Mouse (Mus musculus) liver, embryonic 14.5 days (tissue): Measurements from ENCODE around the gene Krt80. TPM values are rescaled to one million over a fixed set of nuclear protein-coding genes. Genes with fewer than 3 reads are reported as not detected.

ENCODE experiments used
- ATAC-seq: fragments of 200-750 bp; cut with Nextera tagmentation; 2 replicates; pipeline ENCODE4 v1.8.0; 2017; ENCODE audit warnings: moderate number of reproducible peaks, mild to moderate bottlenecking, moderate library complexity; ENCODE audit not compliant: insufficient read depth
- DNase-seq, 3 experiments: peaks; one replicate each; pipeline ENCODE4 v3.0.0-alpha.2; 2012 to 2013; ENCODE audit warnings: low read depth in 3 of 3, low spot score in 3 of 3
- H3K27ac ChIP-seq: fragments of 300-500 bp; sonication (generic); 2 replicates; pipeline ENCODE4 v1.5.1; 2014; ENCODE audit warnings: moderate library complexity, mild to moderate bottlenecking, control low read depth, inconsistent platforms
- H3K27me3 ChIP-seq: fragments of 300-500 bp; sonication (generic); 2 replicates; pipeline ENCODE4 v1.6.1; 2014; ENCODE audit warnings: mild to moderate bottlenecking, low read length, moderate library complexity; ENCODE audit not compliant: control insufficient read depth, insufficient read depth
- H3K36me3 ChIP-seq: fragments of 300-500 bp; sonication (generic); replicated peaks from 2 replicates; pipeline ENCODE4 v1.6.1; 2014; ENCODE audit warnings: low read depth; ENCODE audit not compliant: control insufficient read depth, insufficient read depth
- H3K4me1 ChIP-seq, 2 experiments: fragments of 200-500 bp in 1 of 2; fragments of 300-500 bp in 1 of 2; sonication (generic) in 1 of 2; replicated peaks; 2 replicates each; pipeline ENCODE4 v1.6.1; 2012 to 2014; ENCODE audit warnings: antibody characterized with exemption in 1 of 2, inconsistent platforms in 1 of 2, low read length in 1 of 2; ENCODE audit not compliant: control insufficient read depth in 2 of 2, insufficient read depth in 2 of 2
- H3K4me2 ChIP-seq: fragments of 300-500 bp; sonication (generic); 2 replicates; pipeline ENCODE4 v1.6.1; 2014; ENCODE audit warnings: low read depth, mild to moderate bottlenecking, control low read depth, moderate library complexity
- H3K4me3 ChIP-seq, 2 experiments: fragments of 200-500 bp in 1 of 2; fragments of 300-500 bp in 1 of 2; sonication (generic) in 1 of 2; 2 replicates each; pipeline ENCODE4 v1.5.1; 2012 to 2014; ENCODE audit warnings: low read depth in 2 of 2, low read length in 2 of 2, mild to moderate bottlenecking in 2 of 2, control low read depth in 1 of 2, inconsistent platforms in 1 of 2, moderate library complexity in 1 of 2; ENCODE audit not compliant: insufficient read depth in 1 of 2
- H3K9ac ChIP-seq: fragments of 300-500 bp; sonication (generic); replicated peaks from 2 replicates; pipeline ENCODE4 v1.6.1; 2014; ENCODE audit warnings: mild to moderate bottlenecking, control low read depth, moderate library complexity
- H3K9me3 ChIP-seq: fragments of 300-500 bp; sonication (generic); 2 replicates; pipeline ENCODE4 v1.6.1; 2016; ENCODE audit warnings: low read length, mixed read lengths; ENCODE audit not compliant: control insufficient read depth
- CTCF ChIP-seq: IDR thresholded peaks from 2 replicates; pipeline ENCODE4 v1.5.1; 2016; ENCODE audit warnings: antibody characterized with exemption, low read depth, control low read depth
- EP300 ChIP-seq: IDR thresholded peaks from 2 replicates; pipeline ENCODE4 v1.6.1; 2016; ENCODE audit warnings: antibody characterized with exemption, low read depth
- WGBS: fragments of 180-500 bp; shearing (Covaris S2); extraction: QIAGEN DNeasy Blood & Tissue Kit; methylation state at CpG from one replicate; pipeline ENCODE4 v1.1.7; 2014; ENCODE audit not compliant: insufficient replicate concordance; 5-methylcytosine and 5-hydroxymethylcytosine counted together
- polyA plus RNA-seq, 2 experiments: library from polyadenylated mRNA; depleted of rRNA in 1 of 2; stranded (reverse) in 1 of 2; unstranded in 1 of 2; fragments of >200 nt; fragmentation: Nextera tagmentation in 1 of 2; extraction: Ambion mirVana in 1 of 2; gene quantifications; 2 replicates each; pipeline versions ENCODE4 v1.2.1 to v1.2.3; 2012 to 2014

Krt80 gene
- polyA plus RNA-seq, 2 experiments = 0.19 to 0.27 TPM

GRCm38 (mm10) chr15:101394908-101395307 lies 24.9 kb upstream of the Krt80 start:
- H3K4me1 ChIP-seq = no peaks in the 10 kb centered on the region
- WGBS = 65% methylated on average over 7 of the region's 7 CpGs
- no peaks in the 10 kb centered on the region for H3K36me3 ChIP-seq

GRCm38 (mm10) chr15:101392251-101392650 lies 22.3 kb upstream of the Krt80 start:
- WGBS = 66% methylated on average over 5 of the region's 5 CpGs
- Histone ChIP-seq H3K27me3 (no peaks in the 10 kb centered on the region), H3K4me2 (no peak overlapping the region), H3K4me1 (no peaks in the 10 kb centered on the region), H3K27ac (no peak overlapping the region), H3K9me3 (no peaks in the 10 kb centered on the region), H3K9ac (no peak overlapping the region), H3K36me3 (no peaks in the 10 kb centered on the region), H3K4me3 (no peak overlapping the region)
- TF ChIP-seq CTCF (no peak), EP300 (no peak)
- no peak for ATAC-seq
- no peak for DNase-seq

More at GRCm38 (mm10) chr15:101394908-101395307, 24.9 kb upstream of the Krt80 start:
- TF ChIP-seq CTCF = peak; percentile 18; the same call in 1 of the 2 replicates
- no peak for TF ChIP-seq EP300
- Histone ChIP-seq H3K27ac (no peak overlapping the region), H3K27me3 (no peaks in the 10 kb centered on the region), H3K9me3 (no peaks in the 10 kb centered on the region), H3K4me3 (no peak overlapping the region), H3K9ac (no peak overlapping the region), H3K4me2 (no peak overlapping the region)
- ATAC-seq (no peak), DNase-seq (no peak)

GRCm38 (mm10) chr15:101390203-101390602 lies 20.2 kb upstream of the Krt80 start:
- H3K27me3 ChIP-seq = no peaks in the 10 kb centered on the region
- no peaks in the 10 kb centered on the region for H3K4me1 ChIP-seq
- no peak for TF ChIP-seq CTCF
- TF ChIP-seq EP300 = no peak
- H3K36me3 ChIP-seq = no peaks in the 10 kb centered on the region
- H3K4me3 ChIP-seq = no peak overlapping the region
- H3K27ac ChIP-seq = no peak overlapping the region
- DNase-seq (no peak), ATAC-seq (no peak)
- H3K4me2 ChIP-seq = no peak overlapping the region
- 73% methylated on average over 5 of the region's 5 CpGs for WGBS
- H3K9ac ChIP-seq = no peak overlapping the region
- H3K9me3 ChIP-seq = no peaks in the 10 kb centered on the region

- no peak overlapping the region for H3K9ac ChIP-seq
These were observed 18.1 kb upstream of the Krt80 start for GRCm38 (mm10) chr15:101388034-101388541.

GRCm38 (mm10) chr15:101387176-101387575 lies 17.2 kb upstream of the Krt80 start:
- H3K4me3 ChIP-seq = no peak overlapping the region
- DNase-seq = no peak
- WGBS = 43% methylated on average over 3 of the region's 3 CpGs
- 0 out of 4 replicates have a peak, but pooled peaks cover 0 to 2% of the 10 kb centered on the region in 2 experiments for H3K4me1 ChIP-seq
- TF ChIP-seq CTCF = peak; percentile 47
- TF ChIP-seq EP300 = no peak
- H3K27ac ChIP-seq = no peak overlapping the region
- H3K9me3 ChIP-seq = no peaks in the 10 kb centered on the region
- no peak overlapping the region for H3K9ac ChIP-seq
- no peaks in the 10 kb centered on the region for H3K27me3 ChIP-seq
- ATAC-seq = no peak
- H3K36me3 ChIP-seq = no peaks in the 10 kb centered on the region
- H3K4me2 ChIP-seq = no peak overlapping the region

More at GRCm38 (mm10) chr15:101388034-101388541, 18.1 kb upstream of the Krt80 start:
- WGBS = 15% methylated on average over 5 of the region's 5 CpGs
- H3K4me3 ChIP-seq = no peak overlapping the region
- DNase-seq = peak in 1 of 3 experiments; percentile 16
- H3K4me1 ChIP-seq = 0 out of 4 replicates have a peak, but pooled peaks cover 0 to 2% of the 10 kb centered on the region in 2 experiments
- TF ChIP-seq EP300 (no peak), CTCF (peak; percentile 37)
- H3K27ac ChIP-seq = no peak overlapping the region
- no peaks in the 10 kb centered on the region for H3K27me3 ChIP-seq
- H3K4me2 ChIP-seq = no peak overlapping the region
- ATAC-seq = no peak
- H3K9me3 ChIP-seq = no peaks in the 10 kb centered on the region
- H3K36me3 ChIP-seq = no peaks in the 10 kb centered on the region
